Mouse (Mus musculus): ENCODE data around the gene Dnajc7. TPM values are rescaled to one million over a fixed set of nuclear protein-coding genes. Genes with fewer than 3 reads are reported as not detected.
A peak's percentile ranks its signal among the peaks of the same experiment; 100 is the strongest.

Dnajc7 gene
- total and polyA plus RNA-seq, 2 experiments from 2014 or later: 67.1 to 234 TPM

DNA sequence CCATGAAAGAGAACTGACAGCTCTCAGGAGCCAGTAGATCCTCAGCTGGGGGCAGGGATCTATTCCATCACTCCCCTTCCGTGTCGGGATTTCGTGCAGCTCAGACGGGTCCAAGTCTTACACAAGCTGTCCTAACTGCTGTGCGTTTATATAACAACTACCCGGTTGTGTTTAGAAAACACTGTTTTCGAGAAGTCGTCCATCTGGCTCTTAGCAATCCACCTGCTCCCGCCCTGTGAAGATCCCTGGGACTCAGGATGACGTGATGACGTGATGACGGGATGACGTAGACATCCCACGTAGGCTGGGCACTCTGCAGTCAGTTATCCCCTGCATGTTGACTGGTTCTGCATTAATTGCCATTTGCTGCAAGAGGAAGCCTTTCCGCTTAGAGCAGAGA, 55.7 kb downstream of the Dnajc7 start:
- TF ChIP-seq CTCF (IDR thresholded peaks at IDR 0.05): no peak
- H3K4me3 ChIP-seq (ENCODE audit: low read depth, low read length): no peak overlapping the region
- no peaks in the 10 kb centered on the region for H3K36me3 ChIP-seq (ENCODE audit: insufficient read depth, low read length)
- H3K9me3 ChIP-seq (ENCODE audit: low read length): no peaks in the 10 kb centered on the region
- no peak overlapping the region for H3K9ac ChIP-seq (replicated peaks; ENCODE audit: low read length, poor library complexity, severe bottlenecking)
- H3K4me2 ChIP-seq (ENCODE audit: low read depth, low read length, poor library complexity, severe bottlenecking): no peak overlapping the region
- no peak for DNase-seq (ENCODE audit: low spot score)
- no peaks in the 10 kb centered on the region for H3K27me3 ChIP-seq (ENCODE audit: insufficient read depth, low read length)
- H3K27ac ChIP-seq (ENCODE audit: low read depth, low read length): no peak overlapping the region
- WGBS: 85% methylated on average over 15 of the region's 15 CpGs
- no peak for ATAC-seq (ENCODE audit: low FRiP score)
- H3K4me1 ChIP-seq (ENCODE audit: insufficient read depth, low read length): no peaks in the 10 kb centered on the region

DNA sequence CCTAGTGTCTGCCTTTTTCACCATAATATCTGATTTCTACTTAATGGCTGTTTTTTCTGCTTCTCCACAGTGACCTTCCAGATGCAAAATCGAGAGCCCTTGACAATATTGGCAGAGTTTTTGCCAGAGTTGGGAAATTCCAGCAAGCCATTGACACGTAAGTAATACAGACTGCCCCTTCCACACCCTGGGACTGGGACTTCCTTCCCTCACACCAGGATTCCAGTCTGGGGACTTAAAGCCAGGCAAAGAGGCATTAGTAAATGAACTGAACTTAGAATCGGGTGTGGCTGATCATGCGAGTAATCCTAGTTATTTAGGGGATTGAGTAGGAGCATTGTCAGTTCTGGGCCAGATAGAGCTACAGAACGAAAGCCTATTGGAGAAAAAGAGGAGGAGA, 58.2 kb downstream of the Dnajc7 start:
- Histone ChIP-seq H3K4me2 (ENCODE audit: low read depth, low read length, poor library complexity, severe bottlenecking) (no peak overlapping the region), H3K9me3 (ENCODE audit: low read length) (no peaks in the 10 kb centered on the region), H3K27me3 (ENCODE audit: insufficient read depth, low read length) (no peaks in the 10 kb centered on the region), H3K4me1 (ENCODE audit: insufficient read depth, low read length) (no peaks in the 10 kb centered on the region), H3K4me3 (ENCODE audit: low read depth, low read length) (no peak overlapping the region), H3K27ac (ENCODE audit: low read depth, low read length) (no peak overlapping the region), H3K9ac (replicated peaks; ENCODE audit: low read length, poor library complexity, severe bottlenecking) (no peak overlapping the region), H3K36me3 (ENCODE audit: insufficient read depth, low read length) (no peaks in the 10 kb centered on the region)
- DNase-seq (ENCODE audit: low spot score) (no peak), ATAC-seq (ENCODE audit: low FRiP score) (no peak)
- WGBS: 46% methylated on average over 5 of the region's 5 CpGs
- no peak for TF ChIP-seq CTCF (IDR thresholded peaks at IDR 0.05)

- no peak overlapping the region for H3K9ac ChIP-seq (replicated peaks; ENCODE audit: low read length, poor library complexity, severe bottlenecking)
- H3K4me3 ChIP-seq (ENCODE audit: low read depth, low read length): no peak overlapping the region
- DNase-seq (ENCODE audit: low spot score): no peak
- no peaks in the 10 kb centered on the region for H3K4me1 ChIP-seq (ENCODE audit: insufficient read depth, low read length)
- H3K27ac ChIP-seq (ENCODE audit: low read depth, low read length): no peak overlapping the region
- no peak overlapping the region for H3K4me2 ChIP-seq (ENCODE audit: low read depth, low read length, poor library complexity, severe bottlenecking)
- no peaks in the 10 kb centered on the region for H3K27me3 ChIP-seq (ENCODE audit: insufficient read depth, low read length)
- H3K9me3 ChIP-seq (ENCODE audit: low read length): no peaks in the 10 kb centered on the region
- H3K36me3 ChIP-seq (ENCODE audit: insufficient read depth, low read length): no peaks in the 10 kb centered on the region
- 48% methylated on average over 7 of the region's 7 CpGs for WGBS
- no peak for TF ChIP-seq CTCF (IDR thresholded peaks at IDR 0.05)
- no peak for ATAC-seq (ENCODE audit: low FRiP score)
These were observed 60.5 kb downstream of the Dnajc7 start for GRCm38 (mm10) chr11:100559476-100559875.

DNA sequence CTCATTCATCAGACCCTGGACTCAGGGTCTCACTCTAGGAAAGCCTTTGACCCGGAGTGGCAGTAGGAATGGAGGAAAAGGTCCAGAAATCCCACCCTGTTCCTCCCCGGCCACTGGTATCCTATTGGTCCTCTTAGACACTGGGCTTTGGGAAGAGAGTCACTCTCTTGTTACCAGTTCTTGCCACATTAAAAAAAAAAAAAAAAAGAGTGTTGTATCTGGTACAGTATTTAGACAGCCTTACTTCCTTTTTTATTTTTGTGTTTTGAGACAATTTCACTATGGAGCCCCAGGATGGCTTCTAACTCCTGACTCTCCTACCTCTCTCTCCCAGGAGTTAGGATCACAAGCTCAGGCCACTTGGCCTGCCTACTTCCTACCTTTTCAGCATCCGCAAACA, 62.4 kb downstream of the Dnajc7 start:
- no peaks in the 10 kb centered on the region for H3K9me3 ChIP-seq (ENCODE audit: low read length)
- no peak for TF ChIP-seq CTCF (IDR thresholded peaks at IDR 0.05)
- no peak overlapping the region for H3K4me2 ChIP-seq (ENCODE audit: low read depth, low read length, poor library complexity, severe bottlenecking)
- 83% methylated on average over 3 of the region's 3 CpGs for WGBS
- H3K4me1 ChIP-seq (ENCODE audit: insufficient read depth, low read length): no peaks in the 10 kb centered on the region
- no peak overlapping the region for H3K4me3 ChIP-seq (ENCODE audit: low read depth, low read length)
- H3K27me3 ChIP-seq (ENCODE audit: insufficient read depth, low read length): no peaks in the 10 kb centered on the region
- DNase-seq (ENCODE audit: low spot score): no peak
- no peaks in the 10 kb centered on the region for H3K36me3 ChIP-seq (ENCODE audit: insufficient read depth, low read length)
- no peak overlapping the region for H3K27ac ChIP-seq (ENCODE audit: low read depth, low read length)
- no peak overlapping the region for H3K9ac ChIP-seq (replicated peaks; ENCODE audit: low read length, poor library complexity, severe bottlenecking)
- ATAC-seq (ENCODE audit: low FRiP score): no peak

GRCm38 (mm10) chr11:100555583-100555982, 64.4 kb downstream of the Dnajc7 start:
- Histone ChIP-seq H3K4me1 (ENCODE audit: insufficient read depth, low read length) (no peaks in the 10 kb centered on the region), H3K9me3 (ENCODE audit: low read length) (no peaks in the 10 kb centered on the region), H3K27ac (ENCODE audit: low read depth, low read length) (no peak overlapping the region), H3K36me3 (ENCODE audit: insufficient read depth, low read length) (no peaks in the 10 kb centered on the region), H3K27me3 (ENCODE audit: insufficient read depth, low read length) (no peaks in the 10 kb centered on the region), H3K4me3 (ENCODE audit: low read depth, low read length) (no peak overlapping the region), H3K4me2 (ENCODE audit: low read depth, low read length, poor library complexity, severe bottlenecking) (no peak overlapping the region), H3K9ac (replicated peaks; ENCODE audit: low read length, poor library complexity, severe bottlenecking) (no peak overlapping the region)
- DNase-seq (ENCODE audit: low spot score) (peak; percentile 91), ATAC-seq (ENCODE audit: low FRiP score) (no peak)
- 18% methylated on average over 11 of the region's 11 CpGs for WGBS
- TF ChIP-seq CTCF (IDR thresholded peaks at IDR 0.05): peak; percentile 80

GRCm38 (mm10) chr11:100552842-100553241, 67.1 kb downstream of the Dnajc7 start:
- WGBS: 74% methylated on average over 4 of the region's 4 CpGs
- peak; percentile 15 for DNase-seq (ENCODE audit: low spot score)

More at GRCm38 (mm10) chr11:100552842-100553241, 67.1 kb downstream of the Dnajc7 start:
- Histone ChIP-seq H3K36me3 (ENCODE audit: insufficient read depth, low read length) (no peaks in the 10 kb centered on the region), H3K4me3 (ENCODE audit: low read depth, low read length) (no peak overlapping the region), H3K9ac (replicated peaks; ENCODE audit: low read length, poor library complexity, severe bottlenecking) (no peak overlapping the region), H3K27me3 (ENCODE audit: insufficient read depth, low read length) (no peaks in the 10 kb centered on the region), H3K4me1 (ENCODE audit: insufficient read depth, low read length) (no peaks in the 10 kb centered on the region), H3K9me3 (ENCODE audit: low read length) (no peaks in the 10 kb centered on the region), H3K4me2 (ENCODE audit: low read depth, low read length, poor library complexity, severe bottlenecking) (no peak overlapping the region), H3K27ac (ENCODE audit: low read depth, low read length) (no peak overlapping the region)
- TF ChIP-seq CTCF (IDR thresholded peaks at IDR 0.05): no peak
- no peak for ATAC-seq (ENCODE audit: low FRiP score)
